Mouse (Mus musculus) embryo, embryonic 9.5 days (tissue): ENCODE measurements around the gene Spata31d1b.
"Not testable (repeated sequence)": the region's sequence is repeated elsewhere in the genome, so short reads cannot be mapped to it uniquely, and the experiment has no call there.

Experiments used
- DNase-seq: peaks from one replicate; pipeline ENCODE4 v3.0.0-alpha.2; 2017; ENCODE audit errors: extremely low spot score

Spata31d1b gene

GRCm38 (mm10) chr13:59711984-59712383 is at the start of gene Spata31d1b:
Gene Spata31d1b (plus strand): TSS chr13:59712284.
- DNase-seq = not testable (repeated sequence)

GRCm38 (mm10) chr13:59663939-59664712 is 48.0 kb upstream of the Spata31d1b start:
- no peak for DNase-seq

DNA sequence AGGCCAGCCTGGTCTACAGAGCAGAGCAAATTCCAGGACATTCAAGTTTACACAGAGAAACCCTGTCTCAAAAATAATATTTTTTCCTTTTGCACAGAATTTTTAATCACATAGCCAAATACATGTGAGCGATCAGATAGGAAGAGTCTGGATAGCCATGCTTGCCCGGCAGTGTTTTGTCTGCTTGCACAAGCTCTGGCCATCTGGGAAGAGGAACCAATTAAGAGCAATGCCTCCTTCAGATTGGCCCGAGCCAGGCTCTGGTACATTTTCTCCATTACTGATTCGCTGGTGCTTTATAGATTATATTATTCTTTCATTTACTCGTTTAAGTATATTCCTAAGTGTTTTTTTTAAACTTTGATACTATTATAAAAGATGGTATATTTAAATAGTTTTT is 44.3 kb upstream of the Spata31d1b start:
- DNase-seq = no peak

DNA sequence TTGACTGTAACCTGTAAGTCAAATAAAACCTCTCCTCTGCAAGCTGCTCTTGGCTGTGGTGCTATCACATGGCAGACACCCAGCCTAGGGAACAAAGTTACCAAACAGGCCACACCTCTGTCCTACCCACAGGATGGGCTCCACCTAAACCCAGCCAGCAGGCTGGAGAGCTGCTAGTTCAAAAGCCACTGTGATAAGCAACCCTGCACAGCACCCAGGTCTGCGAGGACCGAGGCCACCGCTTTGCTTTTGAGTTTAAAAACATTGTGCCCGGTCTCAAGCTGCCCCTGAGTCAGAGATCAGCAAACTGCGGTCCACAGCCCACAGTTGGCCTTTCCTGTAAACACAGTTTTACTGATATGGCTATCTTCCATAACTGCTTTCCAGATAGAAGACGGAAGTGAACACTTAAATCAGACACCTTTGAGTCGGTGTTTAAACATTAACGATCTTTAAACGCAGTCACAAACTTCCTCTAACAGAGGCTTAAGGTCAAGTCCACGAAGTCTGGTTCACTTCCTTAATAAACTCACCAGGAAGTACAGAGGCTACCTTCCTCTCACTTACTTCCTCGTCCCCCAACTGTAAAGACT is 43.5 kb upstream of the Spata31d1b start:
- no peak for DNase-seq

DNA sequence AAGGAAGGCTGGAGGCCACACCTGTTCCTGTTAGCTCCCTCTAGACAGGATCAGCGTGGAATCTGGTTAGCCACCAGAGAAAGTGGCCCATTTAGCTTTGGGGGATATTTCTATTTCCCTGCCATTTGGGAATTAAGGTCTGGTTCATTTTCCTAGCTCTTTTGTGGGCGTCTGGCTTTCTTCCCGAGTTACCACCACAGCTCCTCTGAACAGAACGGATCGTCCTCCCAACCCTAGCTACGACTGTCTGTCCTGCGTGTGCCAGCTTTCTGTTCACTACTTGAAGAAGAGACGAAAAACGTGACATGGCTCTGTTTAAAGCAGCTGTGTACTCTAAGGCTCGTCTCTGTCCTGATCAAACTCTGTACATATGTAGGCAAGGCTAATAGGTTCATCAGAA is 42.1 kb upstream of the Spata31d1b start:
- no peak for DNase-seq

GRCm38 (mm10) chr13:59671521-59671920 is 40.6 kb upstream of the Spata31d1b start:
- no peak for DNase-seq

- no peak for DNase-seq
Measured at GRCm38 (mm10) chr13:59672248-59672647, 39.8 kb upstream of the Spata31d1b start.

GRCm38 (mm10) chr13:59673597-59673996 is 38.5 kb upstream of the Spata31d1b start:
- no peak for DNase-seq

DNA sequence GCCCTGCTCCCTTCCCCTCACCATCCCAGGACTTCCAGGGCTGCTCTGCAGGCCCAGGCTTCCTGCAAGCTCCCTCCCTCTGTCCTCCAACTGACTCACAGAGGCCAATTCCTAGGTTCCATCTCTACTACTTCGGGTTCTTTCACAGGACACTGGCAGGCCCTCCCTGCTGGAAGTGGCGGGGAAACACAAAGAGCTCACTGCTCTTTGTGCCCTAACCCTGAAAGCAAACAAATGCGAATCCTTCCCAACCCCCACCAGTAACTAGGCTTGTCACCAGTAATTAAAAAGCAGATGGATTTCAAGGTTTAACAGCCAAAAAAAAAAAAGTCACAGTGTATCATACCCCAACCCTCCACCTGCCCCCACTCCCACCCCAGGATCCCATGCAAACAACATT is 37.9 kb upstream of the Spata31d1b start:
- DNase-seq = peak; percentile 70

GRCm38 (mm10) chr13:59674761-59675150 is 37.3 kb upstream of the Spata31d1b start:
- peak; percentile 60 for DNase-seq

GRCm38 (mm10) chr13:59675151-59676011 is 36.7 kb upstream of the Spata31d1b start, which contains the start of gene Golm1:
Gene Golm1 (minus strand): TSS chr13:59675811.
- DNase-seq = peak; percentile 84

GRCm38 (mm10) chr13:59676316-59677229 is 35.5 kb upstream of the Spata31d1b start:
- no peak for DNase-seq

DNA sequence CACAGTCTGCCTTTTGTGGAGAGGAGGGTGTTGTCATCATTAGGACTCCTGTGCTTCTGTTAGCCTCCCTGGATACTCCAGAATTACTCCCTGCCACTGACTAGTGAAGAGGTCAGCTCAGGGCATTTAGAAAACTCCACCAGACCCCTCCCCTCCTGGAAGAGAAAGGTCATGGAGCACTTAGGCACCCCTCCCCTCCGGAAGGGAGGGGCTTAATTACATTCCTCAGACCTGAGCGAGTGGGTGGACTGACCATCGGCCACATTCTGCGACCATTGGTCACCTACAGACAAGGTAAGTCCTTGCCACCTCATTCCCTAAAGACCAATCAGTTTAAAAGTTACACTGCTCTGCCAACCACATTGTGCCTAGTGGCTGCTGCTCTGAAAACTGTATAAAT is 32.8 kb upstream of the Spata31d1b start:
- DNase-seq = no peak

GRCm38 (mm10) chr13:59679908-59680307 is 32.2 kb upstream of the Spata31d1b start:
- no peak for DNase-seq

- no peak for DNase-seq
Measured at GRCm38 (mm10) chr13:59682629-59683028, 29.5 kb upstream of the Spata31d1b start.

GRCm38 (mm10) chr13:59685236-59685635 is 26.8 kb upstream of the Spata31d1b start:
- no peak for DNase-seq

- DNase-seq = no peak
Measured at GRCm38 (mm10) chr13:59688338-59688770, 23.7 kb upstream of the Spata31d1b start.

DNA sequence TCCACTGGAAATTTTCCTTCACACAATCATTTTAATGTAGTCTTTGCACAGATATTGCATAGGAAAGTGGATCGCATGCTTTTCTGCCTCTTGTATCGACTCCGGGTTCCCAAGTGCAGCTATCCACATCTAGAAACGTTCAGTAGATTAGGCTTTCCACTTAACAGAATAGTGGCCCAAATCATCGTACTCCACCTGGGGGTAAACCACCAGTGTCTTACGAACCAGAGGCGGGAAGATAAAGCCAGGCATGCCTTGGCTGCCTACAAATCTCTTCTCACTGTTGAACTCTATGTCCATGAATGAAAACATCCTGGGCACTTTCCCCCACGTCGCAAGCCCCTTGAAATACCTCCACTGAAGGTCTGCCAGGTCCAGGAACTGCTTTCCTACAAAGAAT is 22.8 kb upstream of the Spata31d1b start:
- DNase-seq = no peak

DNA sequence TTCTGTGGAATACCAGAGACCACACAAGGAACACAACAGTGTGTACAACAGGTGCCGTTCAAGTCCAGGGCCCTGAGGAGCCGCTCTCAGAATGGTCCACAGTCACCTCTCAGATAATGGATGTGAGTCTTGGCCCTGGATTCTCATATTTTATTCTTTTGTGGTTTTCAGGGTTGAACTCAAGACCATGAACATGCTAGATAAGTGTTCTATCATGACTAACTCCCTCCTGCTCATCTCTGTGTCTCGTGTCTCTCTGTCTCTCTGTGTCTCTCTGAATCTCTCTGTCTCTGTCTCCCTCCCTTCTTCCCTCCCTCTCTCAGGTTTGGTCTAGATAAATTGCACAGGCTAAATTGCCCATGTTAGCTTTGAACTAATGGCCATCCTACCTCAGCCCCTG is 22.2 kb upstream of the Spata31d1b start:
- no peak for DNase-seq

- DNase-seq = no peak
Measured at GRCm38 (mm10) chr13:59690576-59690975, 21.5 kb upstream of the Spata31d1b start.

DNA sequence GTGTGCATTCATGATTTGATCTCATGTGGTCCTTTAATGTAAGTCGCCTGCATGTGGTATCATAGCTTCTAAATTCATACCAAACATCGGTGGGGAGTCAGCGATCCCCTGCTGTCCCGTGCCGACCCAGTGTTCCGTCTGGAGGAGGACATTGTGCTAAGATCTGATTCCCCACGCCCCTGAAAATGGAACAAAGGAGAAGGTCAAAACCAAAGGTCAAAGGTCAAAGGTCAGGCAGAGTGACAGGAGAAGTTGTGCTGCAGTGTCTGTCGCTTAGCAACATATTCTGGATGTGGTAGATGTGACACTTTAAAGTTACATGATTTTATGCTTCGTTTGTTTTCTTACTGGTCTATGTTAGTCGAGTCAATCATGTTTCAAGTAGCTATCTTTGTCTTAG is 20.6 kb upstream of the Spata31d1b start:
- peak; percentile 87 for DNase-seq
